22 mouse cellular contexts compared by ENCODE assay signal in genomic region chr6:86094202-86094838, GRCm38 (mm10).
DNase-seq lines count a peak whose midpoint lies in the region; ATAC-seq and TF ChIP-seq lines count a peak whose summit lies in the region.
"Had no signal": no experiment of that assay in that cellular context is flagged by ENCODE, and none has a peak within 500 bp of the region (broad histone marks: within the 10 kb centered on the region; RNA-seq: fewer than 3 reads in every experiment).

No protein-coding gene starts in this region.

- H3K4me2 ChIP-seq in heart, embryonic 13.5 days = no peak overlapping the region
- H3K4me2 ChIP-seq in midbrain, embryonic 11.5 days = no peak overlapping the region
- no peak overlapping the region for H3K4me2 ChIP-seq in liver, embryonic 14.5 days (ENCODE audit: low read depth)
- H3K4me2 ChIP-seq in intestine, embryonic 15.5 days (replicated peaks) = no peak overlapping the region
- H3K4me2 ChIP-seq: embryonic facial prominence, embryonic 15.5 days; forebrain, embryonic 15.5 days; limb, embryonic 15.5 days had no signal

- peaks cover 17% of the 10 kb centered on the region; the same call in 1 of the 2 replicates for H3K4me1 ChIP-seq in heart, embryonic 13.5 days
- H3K4me1 ChIP-seq in midbrain, embryonic 10.5 days = peaks cover 16% of the 10 kb centered on the region
- no peaks in the 10 kb centered on the region for H3K4me1 ChIP-seq in midbrain, embryonic 11.5 days (ENCODE audit: control insufficient read depth, insufficient read depth, low read length)
- H3K4me1 ChIP-seq in liver, embryonic 14.5 days (replicated peaks; ENCODE audit: control insufficient read depth in 2 of 2, insufficient read depth in 2 of 2, low read length in 1 of 2) = no peaks in the 10 kb centered on the region; a peak in 1 of 4 replicates
- H3K4me1 ChIP-seq in intestine, embryonic 15.5 days (replicated peaks) = no peaks in the 10 kb centered on the region
- H3K4me1 ChIP-seq: embryonic facial prominence, embryonic 15.5 days had no signal

- no peak for TF ChIP-seq EP300 in liver, embryonic 14.5 days (IDR thresholded peaks at IDR 0.05; ENCODE audit: low read depth)

- DNase-seq in heart, adult 9 months (ENCODE audit: low spot score in 2 of 2) = no peak
- no peak for DNase-seq in midbrain, embryonic 10.5 days (ENCODE audit: low spot score)
- no peak for DNase-seq in midbrain, embryonic 11.5 days (ENCODE audit: low spot score, missing footprints)
- DNase-seq in liver, embryonic 14.5 days (ENCODE audit: low read depth in 3 of 3, low spot score in 3 of 3) = peak in 1 of 3 experiments; percentile 28
- no peak for DNase-seq in urinary bladder, postnatal 10 days (ENCODE audit: low spot score)
- no peak for DNase-seq in frontal cortex, adult 2 months (ENCODE audit: extremely low spot score in 1 of 2, low spot score in 1 of 2)
- DNase-seq: adrenal gland, postnatal 10 days; cerebellum, adult 8-10 months; gastrocnemius, postnatal 25 days; kidney, postnatal 25 days; midbrain, embryonic 14.5 days; right cerebral cortex, postnatal 14 days had no signal

- no peaks in the 10 kb centered on the region for H3K27me3 ChIP-seq in heart, embryonic 13.5 days (replicated peaks)
- H3K27me3 ChIP-seq in midbrain, embryonic 10.5 days (ENCODE audit: low read depth, poor library complexity, severe bottlenecking) = no peaks in the 10 kb centered on the region
- no peaks in the 10 kb centered on the region for H3K27me3 ChIP-seq in midbrain, embryonic 11.5 days (ENCODE audit: control insufficient read depth, insufficient read depth, low read length)
- no peaks in the 10 kb centered on the region for H3K27me3 ChIP-seq in liver, embryonic 14.5 days (ENCODE audit: control insufficient read depth, insufficient read depth, low read length)
- no peaks in the 10 kb centered on the region for H3K27me3 ChIP-seq in intestine, embryonic 15.5 days (replicated peaks)
- H3K27me3 ChIP-seq: embryonic facial prominence, embryonic 15.5 days; forebrain, embryonic 15.5 days; limb, embryonic 15.5 days had no signal

- H3K9ac ChIP-seq in heart, embryonic 13.5 days = no peak overlapping the region
- no peak overlapping the region for H3K9ac ChIP-seq in midbrain, embryonic 11.5 days (ENCODE audit: low read length)
- H3K9ac ChIP-seq in liver, embryonic 14.5 days (replicated peaks) = no peak overlapping the region
- no peak overlapping the region for H3K9ac ChIP-seq in intestine, embryonic 15.5 days
- H3K9ac ChIP-seq: embryonic facial prominence, embryonic 15.5 days; forebrain, embryonic 15.5 days; limb, embryonic 15.5 days had no signal

- TF ChIP-seq CTCF in liver, embryonic 14.5 days (IDR thresholded peaks at IDR 0.05; ENCODE audit: low read depth) = no peak

- WGBS in heart, embryonic 13.5 days = 65% methylated on average over 10 of the region's 10 CpGs
- 77% methylated on average over 10 of the region's 10 CpGs for WGBS in midbrain, embryonic 10.5 days
- 82% methylated on average over 9 of the region's 10 CpGs for WGBS in midbrain, embryonic 11.5 days
- 48% methylated on average over 10 of the region's 10 CpGs for WGBS in liver, embryonic 14.5 days (ENCODE audit: insufficient replicate concordance)
- WGBS in intestine, embryonic 15.5 days = 74% methylated on average over 9 of the region's 10 CpGs

- no peak overlapping the region for H3K4me3 ChIP-seq in heart, embryonic 13.5 days
- no peak overlapping the region for H3K4me3 ChIP-seq in midbrain, embryonic 10.5 days
- H3K4me3 ChIP-seq in midbrain, embryonic 11.5 days (ENCODE audit: low read depth, low read length) = no peak overlapping the region
- H3K4me3 ChIP-seq in liver, embryonic 14.5 days (ENCODE audit: insufficient read depth in 1 of 2, low read depth in 2 of 2, low read length in 2 of 2) = no peak overlapping the region
- no peak overlapping the region for H3K4me3 ChIP-seq in intestine, embryonic 15.5 days (replicated peaks)
- H3K4me3 ChIP-seq: embryonic facial prominence, embryonic 15.5 days; forebrain, embryonic 15.5 days; hindbrain, embryonic 10.5 days; limb, embryonic 15.5 days had no signal

- H3K9me3 ChIP-seq in heart, embryonic 13.5 days = no peaks in the 10 kb centered on the region
- H3K9me3 ChIP-seq in midbrain, embryonic 10.5 days (replicated peaks) = no peaks in the 10 kb centered on the region
- H3K9me3 ChIP-seq in midbrain, embryonic 11.5 days (ENCODE audit: control insufficient read depth, low read length) = no peaks in the 10 kb centered on the region
- no peaks in the 10 kb centered on the region for H3K9me3 ChIP-seq in liver, embryonic 14.5 days (ENCODE audit: control insufficient read depth, low read length)
- no peaks in the 10 kb centered on the region for H3K9me3 ChIP-seq in intestine, embryonic 15.5 days
- H3K9me3 ChIP-seq: embryonic facial prominence, embryonic 15.5 days; forebrain, embryonic 15.5 days; hindbrain, embryonic 10.5 days; limb, embryonic 15.5 days had no signal

- ATAC-seq in heart, embryonic 13.5 days (ENCODE audit: extremely low read depth, insufficient number of reproducible peaks, low FRiP score, low TSS enrichment) = peak; percentile 57; the same call in 1 of the 2 replicates
- no peak for ATAC-seq in midbrain, embryonic 11.5 days (ENCODE audit: low FRiP score)
- peak; percentile 47; the same call in 1 of the 2 replicates for ATAC-seq in liver, embryonic 14.5 days (ENCODE audit: insufficient read depth)
- ATAC-seq in intestine, embryonic 15.5 days = no peak
- ATAC-seq: activated CD4-positive, CD25-positive, alpha-beta regulatory T cell, adult 4 months; forebrain, embryonic 15.5 days; hindbrain, embryonic 16.5 days; intestine, postnatal 0 days had no signal

- no peaks in the 10 kb centered on the region for H3K36me3 ChIP-seq in heart, embryonic 13.5 days
- H3K36me3 ChIP-seq in midbrain, embryonic 10.5 days = peaks cover 42% of the 10 kb centered on the region
- 0 out of 2 replicates have a peak, but pooled peaks cover 4% of the 10 kb centered on the region for H3K36me3 ChIP-seq in midbrain, embryonic 11.5 days (ENCODE audit: control insufficient read depth, insufficient read depth, low read length)
- peaks cover 97% of the 10 kb centered on the region for H3K36me3 ChIP-seq in liver, embryonic 14.5 days (replicated peaks; ENCODE audit: control insufficient read depth, insufficient read depth, low read depth)
- H3K36me3 ChIP-seq in intestine, embryonic 15.5 days = no peaks in the 10 kb centered on the region
- H3K36me3 ChIP-seq: embryonic facial prominence, embryonic 15.5 days; limb, embryonic 15.5 days had no signal

- no peak overlapping the region for H3K27ac ChIP-seq in heart, embryonic 13.5 days (replicated peaks)
- H3K27ac ChIP-seq in midbrain, embryonic 10.5 days (replicated peaks) = 0 out of 2 replicates have a peak overlapping the region, but pooled peaks have one; percentile 28
- H3K27ac ChIP-seq in midbrain, embryonic 11.5 days (ENCODE audit: low read depth, low read length) = no peak overlapping the region
- H3K27ac ChIP-seq in liver, embryonic 14.5 days = no peak overlapping the region
- H3K27ac ChIP-seq in intestine, embryonic 15.5 days = no peak overlapping the region
- H3K27ac ChIP-seq: embryonic facial prominence, embryonic 15.5 days; forebrain, embryonic 15.5 days; hindbrain, embryonic 10.5 days; limb, embryonic 15.5 days; stomach, postnatal 0 days had no signal

Comparison
In these comparisons a context has a peak if more than half of its experiments do, and no peak if none do; other contexts are left out.
1. ATAC-seq: peak in heart, embryonic 13.5 days (single experiment) and liver, embryonic 14.5 days (single experiment); none in midbrain, embryonic 11.5 days (single experiment) and intestine, embryonic 15.5 days (single experiment).